Mouse (Mus musculus) heart, adult 10 weeks (tissue): Measurements from ENCODE around the gene Crnn. TPM values are rescaled to one million over a fixed set of nuclear protein-coding genes. Genes with fewer than 3 reads are reported as not detected.

Experiments used
- polyA plus RNA-seq: library from polyadenylated mRNA; stranded (reverse); fragments of 350-450 nt; fragmentation: Illumina TruSeq; extraction: RNeasy Lipid Tissue Mini Kit (QIAGEN cat#74804); gene quantifications from one replicate; pipeline ENCODE4 v1.2.3, GENCODE M21; 2014; ENCODE audit warnings: low read depth, low replicate concordance

Gene Crnn
- polyA plus RNA-seq, result not detected

DNA sequence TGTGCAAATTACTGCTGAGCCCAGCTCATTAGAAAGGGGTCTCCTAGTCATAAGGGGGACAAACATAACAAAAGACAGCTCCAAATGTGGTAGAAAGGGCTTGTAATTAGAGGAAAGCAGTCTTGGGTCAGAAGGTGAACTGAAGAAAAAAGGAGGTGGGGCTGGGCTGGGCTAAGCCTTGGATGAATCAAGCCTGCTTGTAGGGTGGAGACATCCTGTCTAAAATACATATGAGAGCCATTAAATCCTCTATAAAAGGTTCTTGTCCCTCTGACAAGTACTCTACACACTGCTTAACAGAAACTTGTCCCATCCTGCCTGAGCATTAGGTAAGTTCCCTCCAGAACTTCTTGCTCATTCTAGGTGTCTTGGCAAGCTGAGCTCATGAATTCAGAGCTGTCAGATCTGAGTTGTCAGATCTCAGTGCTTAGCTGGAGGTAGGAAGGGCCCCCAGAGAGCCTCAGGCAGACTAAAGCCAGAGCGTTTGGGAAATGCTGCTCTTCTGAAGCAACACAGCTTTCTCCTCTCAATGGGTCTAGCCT lies at the start of gene Crnn:
TSS of gene Crnn (plus strand) at position 278 of the 542 bp plus-strand sequence.

DNA sequence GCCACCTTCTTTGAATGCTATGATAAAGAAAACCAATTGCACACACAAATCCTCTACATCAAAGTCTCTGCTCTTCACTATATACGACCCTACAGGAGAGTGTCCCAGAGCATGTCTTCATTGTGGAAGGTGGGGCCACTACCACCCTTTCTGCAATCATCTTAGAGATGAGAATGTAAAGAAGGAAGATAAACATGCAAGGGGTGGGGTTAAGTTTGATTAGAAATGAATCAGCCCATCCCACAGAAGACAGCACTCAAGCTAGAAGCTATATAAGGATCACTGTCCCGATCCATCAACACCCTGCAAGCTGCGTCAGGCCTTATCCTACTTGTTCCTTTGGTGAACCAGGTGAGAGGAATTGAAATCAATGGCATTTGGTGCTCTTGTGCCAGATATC lies 52.4 kb downstream of the Crnn start, which contains the start of gene Flg2:
TSS of gene Flg2 (plus strand) at position 301 of the 400 bp plus-strand sequence.

Other genes starting within 250 kb of the Crnn start
- gene Lce3a, start 218.6 kb upstream of the Crnn start, polyA plus RNA-seq, result not detected
- gene Lce3b, start 211.8 kb upstream of the Crnn start, polyA plus RNA-seq, result not detected
- gene Lce3c, start 200.3 kb upstream of the Crnn start, polyA plus RNA-seq, result not detected
- gene Lce3d, start 187.4 kb upstream of the Crnn start, polyA plus RNA-seq, result not detected
- not detected for gene Lce3e, start 177.7 kb upstream of the Crnn start, polyA plus RNA-seq
- not detected for gene Lce3f, start 152.6 kb upstream of the Crnn start, polyA plus RNA-seq
- not detected for gene Crct1, start 129.1 kb upstream of the Crnn start, polyA plus RNA-seq
- gene Lce1m, start 125.7 kb upstream of the Crnn start, polyA plus RNA-seq, result not detected
- not detected for gene Gm4858, start 76.0 kb upstream of the Crnn start, polyA plus RNA-seq
- gene Flg2, start 52.5 kb downstream of the Crnn start, polyA plus RNA-seq, result not detected
- gene Flg, start 128.7 kb downstream of the Crnn start, polyA plus RNA-seq, result not detected
- gene Hrnr, start 175.0 kb downstream of the Crnn start, polyA plus RNA-seq, result not detected
- gene Rptn, start 248.9 kb downstream of the Crnn start, polyA plus RNA-seq, result not detected